Mouse (Mus musculus) R1 (cell line): ENCODE results near the gene Rgn.

Source experiments
- DNase-seq: peaks from one replicate; pipeline ENCODE4 v3.0.0-alpha.2; 2018; ENCODE audit warnings: low read depth, low spot score

Gene Rgn

GRCm38 (mm10) chrX:20549532-20549931, at the start of gene Rgn:
TSS of gene Rgn (plus strand) at chrX:20549787.
- DNase-seq, result no peak

GRCm38 (mm10) chrX:20520290-20520939, 29.2 kb upstream of the Rgn start:
- DNase-seq, result no peak

- no peak for DNase-seq
Measured at GRCm38 (mm10) chrX:20521578-20521977, 28.0 kb upstream of the Rgn start.

GRCm38 (mm10) chrX:20532621-20533020, 17.0 kb upstream of the Rgn start:
- DNase-seq, result no peak

- DNase-seq, result no peak
Measured at GRCm38 (mm10) chrX:20543867-20544266, 5.7 kb upstream of the Rgn start.

GRCm38 (mm10) chrX:20547609-20548008, 2.0 kb upstream of the Rgn start:
- DNase-seq, result no peak

- DNase-seq, result peak; percentile 6
Measured at GRCm38 (mm10) chrX:20548011-20548879, 1.3 kb upstream of the Rgn start.

GRCm38 (mm10) chrX:20548880-20549440, 627 bp upstream of the Rgn start:
- DNase-seq, result no peak

GRCm38 (mm10) chrX:20552199-20552598, 2.6 kb downstream of the Rgn start:
- no peak for DNase-seq

- no peak for DNase-seq
Measured at GRCm38 (mm10) chrX:20561846-20562245, 12.3 kb downstream of the Rgn start.

GRCm38 (mm10) chrX:20563941-20564340, 14.4 kb downstream of the Rgn start:
- no peak for DNase-seq

GRCm38 (mm10) chrX:20571024-20571423, 21.4 kb downstream of the Rgn start:
- peak; percentile 36 for DNase-seq

- DNase-seq, result no peak
Measured at GRCm38 (mm10) chrX:20572683-20573082, 23.1 kb downstream of the Rgn start.

- no peak for DNase-seq
Measured at GRCm38 (mm10) chrX:20573927-20574326, 24.3 kb downstream of the Rgn start.

- DNase-seq, result peak; percentile 1
Measured at GRCm38 (mm10) chrX:20587968-20588367, 38.4 kb downstream of the Rgn start.

- DNase-seq, result no peak
Measured at GRCm38 (mm10) chrX:20608500-20608899, 58.9 kb downstream of the Rgn start.
